Mouse (Mus musculus): ENCODE measurements around the gene Olfr1295.

Olfr1295 gene

DNA sequence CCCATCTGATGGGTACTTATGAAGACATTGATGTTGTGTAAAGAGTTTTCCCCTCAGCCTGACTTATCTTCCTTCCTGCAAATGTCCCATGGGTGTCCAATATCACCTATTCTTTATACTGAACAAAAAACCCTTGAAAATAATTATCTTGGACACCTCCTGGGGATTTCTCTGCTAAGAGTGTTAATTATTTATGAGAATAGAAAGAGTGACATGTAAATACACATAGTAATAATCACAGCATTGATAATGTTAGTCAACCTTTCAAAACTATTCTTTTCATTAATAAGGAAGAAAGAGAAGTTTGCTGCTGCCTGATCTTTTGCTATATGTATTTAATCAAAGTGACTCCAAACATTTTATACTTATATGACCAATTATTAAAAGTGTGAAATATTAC is at the start of gene Olfr1295:
Gene Olfr1295, minus strand, starts transcription at position 101 of the 400 bp plus-strand sequence.
- no peak for DNase-seq (ENCODE audit: low spot score)

- no peak for DNase-seq (ENCODE audit: low spot score)
Measured at GRCm38 (mm10) chr2:111540191-111540590, 29.3 kb downstream of the Olfr1295 start, which contains the start of gene Olfr1294. Gene Olfr1294, minus strand, starts transcription at chr2:111540291.

DNA sequence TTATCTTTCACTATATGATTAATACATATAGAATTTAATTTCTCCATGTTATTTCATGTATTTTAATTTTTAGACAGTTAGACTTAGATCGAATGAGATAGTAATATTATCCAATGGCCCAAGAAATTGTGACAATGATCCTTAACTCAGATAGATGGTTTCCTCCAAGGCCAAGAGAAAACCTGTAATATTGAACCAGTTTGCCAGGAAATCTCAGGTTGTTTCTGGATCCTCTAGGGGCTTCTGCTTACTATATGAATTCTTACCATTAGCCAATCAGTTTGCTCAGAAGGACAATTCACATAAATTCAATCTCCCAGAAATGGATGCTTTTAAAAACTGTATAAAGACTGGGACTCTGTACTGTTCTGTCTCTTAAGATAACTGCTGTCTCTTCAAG is 44.6 kb downstream of the Olfr1295 start, which contains the start of gene Olfr1293-ps:
Gene Olfr1293-ps, plus strand, starts transcription at position 301 of the 400 bp plus-strand sequence.
- DNase-seq (ENCODE audit: low spot score) = no peak

GRCm38 (mm10) chr2:111517451-111517850 is 52.0 kb downstream of the Olfr1295 start:
- no peak for DNase-seq (ENCODE audit: low spot score)
